Mouse (Mus musculus) heart, adult 2 months (tissue): ENCODE measurements around the gene Gm44511.
"Not testable (repeated sequence)": the region's sequence is repeated elsewhere in the genome, so short reads cannot be mapped to it uniquely, and the experiment has no call there.

Experiments used
- CTCF ChIP-seq: fragments of 200-600 bp; IDR thresholded peaks from 2 replicates; pipeline ENCODE4 v1.8.1; 2022; ENCODE audit warnings: antibody characterized with exemption, mild to moderate bottlenecking, moderate library complexity
- POLR2A ChIP-seq: fragments of 200-500 bp; IDR thresholded peaks from 2 replicates; pipeline ENCODE4 v1.6.1; 2011; ENCODE audit warnings: mild to moderate bottlenecking, low read depth, low read length, control low read depth; ENCODE audit not compliant: insufficient read depth

DNA sequence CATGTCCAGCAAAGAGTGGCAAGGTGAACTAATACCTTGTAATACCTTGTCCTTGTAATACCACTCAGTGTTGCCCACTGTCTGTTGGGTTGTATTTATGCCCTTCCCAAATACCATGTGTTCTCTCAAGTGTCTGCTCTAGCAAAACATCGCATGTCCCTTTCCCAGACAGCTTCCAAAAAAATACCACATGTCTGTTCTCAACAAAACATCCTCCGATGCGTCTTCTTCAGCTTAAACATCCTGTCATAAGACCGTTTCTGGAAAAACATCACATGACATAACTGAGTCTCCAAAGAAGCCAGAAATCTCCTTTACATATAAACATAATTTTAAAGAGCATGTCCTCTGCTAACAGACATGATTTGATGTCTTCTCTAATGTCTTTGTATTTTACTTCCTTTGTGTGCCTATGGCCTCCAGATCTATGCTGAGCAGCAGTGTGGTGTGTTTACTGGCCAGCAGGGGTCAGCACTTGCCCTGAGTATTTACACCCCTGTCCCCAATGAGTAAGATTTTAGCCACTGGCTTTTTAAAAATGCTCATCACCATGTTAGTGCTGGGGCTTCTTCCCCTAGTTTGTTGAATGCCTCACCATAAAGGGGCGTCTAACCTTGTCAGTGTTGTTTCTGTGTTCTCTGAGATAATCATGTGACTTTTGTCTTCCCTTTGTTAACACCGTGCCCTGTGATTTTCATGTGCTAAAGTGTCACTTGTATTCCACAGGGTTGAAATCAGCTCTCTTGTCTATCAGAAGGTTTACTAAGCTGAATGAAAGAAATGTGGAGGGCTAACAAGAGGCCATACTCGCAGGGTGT, 21.1 kb downstream of the Gm44511 start:
- TF ChIP-seq POLR2A = not testable (repeated sequence)
- TF ChIP-seq CTCF = peak; percentile 75
